Mouse (Mus musculus): ENCODE results near the gene Cldn4.
"Not testable (repeated sequence)": the region's sequence is repeated elsewhere in the genome, so short reads cannot be mapped to it uniquely, and the experiment has no call there.

Gene Cldn4

DNA sequence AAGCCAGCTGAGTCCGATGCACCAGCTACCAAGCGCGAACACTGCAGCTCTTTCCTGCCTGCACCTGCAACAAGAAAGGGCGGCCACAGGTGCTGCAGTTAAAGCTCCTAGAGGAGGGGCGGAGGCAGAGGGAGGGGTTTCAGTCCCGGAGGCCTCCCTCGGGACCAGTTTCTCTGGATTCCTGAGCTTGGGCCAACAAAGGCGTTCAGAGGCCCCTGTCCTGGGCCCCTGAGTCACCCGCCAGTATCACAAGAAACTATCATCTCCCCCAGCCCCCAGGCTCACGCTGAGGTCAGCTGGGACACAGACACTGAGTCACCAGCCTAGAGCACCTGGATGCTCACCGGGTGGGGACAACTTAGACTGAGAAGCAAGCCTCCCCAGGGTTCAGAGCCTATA lies at the start of gene Cldn4:
Gene Cldn4 (minus strand): TSS at position 78 of the 399 bp plus-strand sequence.
- peak; percentile 28 to 38 for DNase-seq

DNA sequence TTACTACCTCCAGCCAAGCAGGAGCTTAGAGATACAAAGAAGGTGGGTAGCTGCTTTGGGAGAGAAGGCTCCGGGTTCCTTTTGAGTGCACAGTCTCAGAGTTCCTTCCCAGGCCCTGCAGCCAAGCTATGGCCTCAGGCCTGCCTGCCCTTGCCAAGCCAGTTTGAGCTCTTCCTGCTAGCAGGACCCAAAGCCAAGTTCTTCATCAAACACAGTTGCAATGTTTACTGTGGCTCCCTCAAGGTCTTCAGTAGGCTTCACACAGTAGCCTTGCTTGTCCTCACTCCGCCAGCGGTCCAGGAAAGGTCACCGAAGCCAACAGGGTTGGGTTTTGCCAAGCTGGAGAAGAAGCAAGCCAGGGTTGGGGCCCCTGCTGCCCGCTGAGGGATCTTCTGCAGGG lies 45.8 kb upstream of the Cldn4 start:
- no peak for DNase-seq

DNA sequence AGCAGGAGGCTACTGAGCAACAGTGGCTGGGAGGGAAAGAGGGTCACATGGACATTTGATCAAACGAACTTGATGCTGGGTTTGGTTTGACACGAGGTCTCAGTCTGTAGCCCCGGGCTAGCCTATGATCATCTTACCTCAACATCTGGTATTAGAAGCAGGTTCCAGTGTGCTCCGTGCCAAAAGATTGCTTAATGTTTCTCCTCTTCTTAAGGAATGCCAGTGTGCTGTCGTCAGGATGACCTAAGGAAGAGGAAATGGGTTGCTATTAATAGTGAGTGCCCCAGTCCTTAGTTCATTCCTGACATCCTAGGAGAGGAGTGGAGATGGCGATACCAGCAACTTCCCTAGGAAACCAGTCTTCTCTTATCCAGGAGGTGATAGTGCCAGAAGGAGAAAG lies 43.0 kb upstream of the Cldn4 start:
- DNase-seq: no peak

DNA sequence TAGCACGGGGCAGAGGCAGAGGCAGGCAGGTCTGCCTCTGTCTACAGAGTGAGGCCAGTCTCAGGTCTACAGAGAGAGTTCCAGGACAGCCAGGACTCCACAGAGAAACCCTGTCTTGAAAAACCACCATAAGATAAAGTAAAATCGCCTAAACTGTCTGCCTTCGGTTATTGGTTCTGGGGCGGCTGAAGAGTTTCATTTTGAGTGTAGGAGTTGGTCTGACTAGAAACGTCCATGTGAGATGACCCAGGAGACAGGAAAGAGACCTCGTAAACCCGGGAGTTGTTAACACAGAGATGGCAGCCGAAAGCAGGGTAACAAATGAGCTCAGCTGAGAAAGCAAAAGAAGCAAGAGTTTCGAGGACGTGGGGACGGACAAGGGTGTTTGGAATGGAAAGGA lies 42.4 kb upstream of the Cldn4 start:
- no peak for DNase-seq

DNA sequence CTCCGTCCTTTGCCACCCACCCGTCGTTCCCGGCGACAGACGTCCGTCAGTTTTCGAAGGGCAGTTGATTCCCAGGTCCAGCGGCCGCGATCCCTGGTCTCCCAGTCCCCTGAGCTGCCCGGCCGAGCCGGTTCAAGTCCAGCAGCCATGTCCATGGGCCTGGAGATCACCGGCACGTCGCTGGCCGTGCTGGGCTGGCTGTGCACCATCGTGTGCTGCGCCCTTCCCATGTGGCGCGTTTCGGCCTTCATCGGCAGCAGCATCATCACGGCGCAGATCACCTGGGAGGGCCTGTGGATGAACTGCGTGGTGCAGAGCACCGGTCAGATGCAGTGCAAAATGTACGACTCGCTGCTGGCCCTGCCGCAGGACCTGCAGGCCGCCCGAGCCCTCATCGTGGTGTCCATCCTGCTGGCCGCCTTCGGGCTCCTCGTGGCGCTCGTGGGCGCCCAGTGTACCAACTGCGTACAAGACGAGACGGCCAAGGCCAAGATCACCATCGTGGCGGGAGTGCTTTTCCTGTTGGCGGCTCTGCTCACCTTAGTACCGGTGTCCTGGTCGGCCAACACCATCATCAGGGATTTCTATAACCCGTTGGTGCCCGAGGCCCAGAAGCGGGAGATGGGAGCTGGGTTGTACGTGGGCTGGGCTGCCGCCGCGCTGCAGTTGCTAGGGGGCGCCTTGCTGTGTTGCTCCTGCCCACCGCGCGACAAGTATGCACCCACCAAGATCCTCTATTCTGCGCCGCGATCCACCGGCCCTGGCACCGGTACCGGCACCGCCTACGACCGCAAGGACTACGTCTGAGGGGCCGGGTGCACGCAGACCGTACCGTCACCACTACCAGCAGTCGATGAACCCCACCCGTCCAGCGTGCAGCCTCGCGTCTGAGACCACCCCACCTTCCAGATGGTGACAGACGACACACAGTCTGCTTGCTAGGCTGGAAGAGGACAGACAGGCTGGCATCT lies 39.8 kb upstream of the Cldn4 start:
- DNase-seq: no peak

DNA sequence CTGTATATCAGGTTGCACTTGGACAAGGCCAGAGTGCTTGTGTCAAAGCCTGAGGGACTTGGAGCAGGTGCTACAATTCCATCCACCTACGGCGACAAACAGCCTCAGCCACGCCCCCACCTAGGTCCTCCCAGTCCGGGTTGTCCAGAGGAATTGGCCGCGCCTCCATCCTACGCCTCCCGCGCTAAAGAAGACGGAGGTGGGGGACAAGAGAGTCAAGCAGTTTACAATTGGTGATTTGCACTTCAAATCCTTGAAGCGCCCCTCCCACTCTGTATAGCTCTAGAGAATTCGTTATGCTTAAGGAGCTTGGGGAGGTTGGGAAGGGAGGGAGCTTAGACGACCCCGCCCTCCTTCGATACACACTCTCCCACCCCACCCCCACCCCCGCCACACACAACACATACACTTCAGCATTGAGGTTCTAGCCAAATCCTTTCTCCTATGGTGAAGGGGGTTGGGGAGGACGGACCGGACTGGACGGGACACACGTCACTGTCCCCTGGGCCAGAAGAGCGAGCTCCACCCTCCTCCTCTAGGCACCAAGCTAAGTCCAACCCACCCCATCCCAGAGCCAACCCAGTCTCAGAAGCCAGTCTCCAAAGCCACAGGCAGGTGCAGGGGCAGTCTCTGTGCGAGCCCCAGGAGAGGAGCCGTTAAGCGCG lies 39.0 kb upstream of the Cldn4 start, which contains the start of gene Cldn3:
Gene Cldn3 (plus strand): TSS at position 582 of the 665 bp plus-strand sequence.
- DNase-seq: peak; percentile 70 to 88

DNA sequence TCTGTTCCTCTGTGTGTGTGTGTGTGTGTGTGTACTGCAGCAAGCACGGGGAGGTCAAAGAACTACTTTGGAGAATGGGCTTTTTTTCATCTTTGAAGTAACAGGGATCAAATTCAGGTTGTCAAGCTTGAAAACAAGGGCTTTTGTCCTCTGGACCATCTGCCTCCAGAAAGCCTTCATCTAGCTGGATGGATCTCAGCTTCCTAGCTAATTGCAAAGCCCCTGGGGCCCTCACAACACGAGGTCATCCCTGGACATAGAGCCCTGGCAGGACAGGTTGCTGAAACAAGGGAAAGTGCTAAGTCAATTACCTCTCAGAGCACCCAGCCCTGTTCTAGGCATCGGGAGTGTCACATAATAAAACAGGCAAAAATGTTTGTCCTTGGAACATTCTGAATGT lies 37.0 kb upstream of the Cldn4 start:
- no peak for DNase-seq

DNA sequence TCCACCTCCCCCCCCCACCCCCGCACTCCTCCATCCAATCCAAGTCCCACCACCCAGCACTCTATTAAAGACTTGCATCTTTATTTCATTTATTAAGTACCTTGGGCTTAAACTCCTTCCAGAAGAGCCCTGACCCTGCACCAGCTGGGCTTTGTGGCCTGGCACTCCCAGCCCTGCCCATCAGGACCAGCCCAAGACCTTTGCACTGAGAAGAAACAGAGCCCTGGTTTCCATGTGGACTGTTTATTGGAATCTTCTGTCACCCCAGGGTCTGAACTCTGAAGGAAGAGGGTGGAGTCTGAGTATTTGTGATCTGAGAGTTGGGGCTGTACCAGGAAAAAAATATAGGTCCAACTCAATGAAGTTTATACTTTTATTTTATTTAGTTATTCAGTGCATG lies 36.4 kb upstream of the Cldn4 start:
- no peak for DNase-seq

DNA sequence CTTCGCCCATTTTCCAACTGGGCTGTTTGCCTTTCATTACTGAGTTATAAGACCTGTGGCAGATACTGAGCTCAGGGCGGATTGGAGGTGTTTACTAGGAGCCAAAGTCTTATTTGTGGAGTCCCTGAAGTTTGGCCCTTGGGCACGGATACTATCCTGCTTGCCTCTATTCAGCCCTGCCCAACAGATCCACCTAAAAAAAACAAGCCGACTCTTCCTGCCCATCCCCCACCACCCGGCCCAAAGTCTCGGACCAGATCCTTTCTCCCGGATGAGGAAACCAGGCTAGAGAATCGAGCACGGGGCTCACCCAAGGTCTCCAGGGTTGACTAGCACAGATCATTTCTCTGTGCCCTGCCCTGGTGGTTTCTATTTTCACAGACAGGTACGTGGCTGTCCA lies 34.4 kb upstream of the Cldn4 start:
- no peak for DNase-seq

DNA sequence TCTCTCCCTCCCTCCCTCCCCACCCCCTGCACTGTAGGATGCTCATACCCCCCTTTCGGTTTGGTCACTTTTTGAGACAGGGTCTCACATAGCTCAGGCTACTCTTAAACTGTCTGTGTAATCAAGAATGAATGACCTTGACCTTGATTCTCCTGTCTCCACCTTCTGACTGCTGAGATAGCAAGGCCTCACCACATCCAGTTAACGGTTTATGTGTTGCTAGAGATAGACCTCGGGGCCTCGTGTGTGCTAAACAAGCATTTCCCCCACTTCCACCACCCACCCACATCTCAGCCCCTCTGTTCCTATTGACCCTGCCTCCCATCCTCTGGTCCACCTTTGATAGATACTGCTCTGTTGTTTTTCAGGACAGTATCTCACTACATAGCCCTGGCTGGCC lies 31.1 kb upstream of the Cldn4 start:
- DNase-seq: no peak

DNA sequence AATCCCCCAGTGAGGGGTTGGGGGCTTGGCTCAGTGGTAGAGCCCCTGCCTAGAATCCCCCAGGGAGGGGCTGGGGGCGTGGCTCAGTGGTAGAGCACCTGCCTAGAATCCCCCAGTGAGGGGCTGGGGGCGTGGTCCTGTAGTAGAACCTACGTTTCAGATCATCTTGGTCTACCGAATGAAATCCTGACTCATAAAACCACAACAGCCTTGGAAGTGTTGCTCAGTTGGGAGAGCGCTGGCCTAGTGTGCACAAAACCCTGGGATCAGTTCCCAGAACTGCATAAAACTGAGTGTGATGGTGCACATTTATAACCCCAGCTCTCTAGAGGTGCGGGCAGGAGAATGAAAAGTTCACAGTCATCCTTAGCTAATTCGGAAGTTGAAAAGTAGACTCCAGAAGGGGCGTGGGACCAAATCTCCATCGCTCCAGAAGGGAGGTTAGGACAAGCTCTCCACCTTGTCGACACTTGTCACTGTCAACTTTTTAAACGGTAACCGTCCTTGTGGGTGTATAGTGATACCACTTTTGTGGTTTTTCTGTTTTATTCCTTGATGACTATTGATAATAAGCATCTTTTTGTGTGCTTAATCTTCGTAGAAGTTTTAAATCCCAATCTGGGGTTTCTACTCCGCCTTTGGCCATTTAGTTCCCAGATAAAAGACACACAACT lies 30.0 kb upstream of the Cldn4 start:
- no peak for DNase-seq

DNA sequence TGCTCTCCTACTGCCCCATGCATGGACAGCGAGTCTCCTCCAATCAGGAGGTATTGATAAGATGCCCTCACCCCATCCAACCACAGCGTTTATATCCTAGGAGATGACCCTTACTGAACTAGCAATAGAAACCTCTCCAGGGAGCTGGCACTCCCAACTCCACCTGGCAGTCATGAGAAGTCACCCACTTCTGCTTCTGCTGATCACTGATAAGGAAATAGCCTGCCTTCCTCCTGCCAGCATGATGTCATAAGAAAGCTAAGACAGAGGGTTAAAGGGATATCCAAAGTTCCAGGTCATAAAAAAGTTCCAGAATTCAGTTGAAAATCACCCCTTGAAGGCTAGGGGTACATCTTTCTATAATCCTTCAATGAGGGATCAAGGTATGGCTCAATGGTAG lies 29.4 kb upstream of the Cldn4 start:
- no peak for DNase-seq

DNA sequence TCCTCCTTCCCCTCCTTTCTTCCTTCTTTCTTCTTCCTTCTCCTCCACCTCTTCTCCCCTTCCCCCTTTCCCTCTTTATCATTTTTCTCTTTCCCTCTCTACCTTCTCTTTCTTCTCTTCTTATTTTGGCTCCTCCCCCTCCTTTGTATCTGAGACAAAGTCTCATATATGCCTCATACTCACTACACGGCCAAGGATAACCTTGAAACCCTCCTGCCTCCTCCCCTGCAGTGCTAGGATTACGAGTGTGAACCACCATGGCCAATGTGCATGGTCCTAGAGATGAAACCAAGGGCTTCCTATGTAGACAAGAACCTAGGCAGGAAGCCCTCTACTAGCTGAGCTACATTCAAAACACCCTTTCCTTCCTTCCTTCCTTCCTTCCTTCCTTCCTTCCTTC lies 28.2 kb upstream of the Cldn4 start:
- no peak for DNase-seq

DNA sequence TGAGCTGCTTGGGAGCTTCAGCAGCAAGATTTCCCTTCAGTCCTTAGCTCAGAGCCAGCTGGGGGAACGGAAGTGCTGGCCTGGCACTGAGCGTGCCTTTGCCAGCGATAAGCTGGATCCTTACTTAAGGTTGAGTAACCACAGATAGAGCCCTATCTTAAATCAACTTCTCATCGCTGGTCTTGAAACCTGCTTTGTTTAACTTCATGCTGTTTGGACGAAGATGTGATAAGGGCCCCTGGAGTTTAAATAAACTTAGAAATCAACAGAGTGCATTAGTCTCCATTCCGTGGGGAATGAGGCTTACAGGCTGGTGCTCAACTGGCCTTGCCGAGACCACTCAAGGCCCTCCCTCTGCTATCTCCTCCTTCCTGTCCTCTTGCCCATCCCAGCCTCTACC lies 27.6 kb upstream of the Cldn4 start:
- DNase-seq: no peak

DNA sequence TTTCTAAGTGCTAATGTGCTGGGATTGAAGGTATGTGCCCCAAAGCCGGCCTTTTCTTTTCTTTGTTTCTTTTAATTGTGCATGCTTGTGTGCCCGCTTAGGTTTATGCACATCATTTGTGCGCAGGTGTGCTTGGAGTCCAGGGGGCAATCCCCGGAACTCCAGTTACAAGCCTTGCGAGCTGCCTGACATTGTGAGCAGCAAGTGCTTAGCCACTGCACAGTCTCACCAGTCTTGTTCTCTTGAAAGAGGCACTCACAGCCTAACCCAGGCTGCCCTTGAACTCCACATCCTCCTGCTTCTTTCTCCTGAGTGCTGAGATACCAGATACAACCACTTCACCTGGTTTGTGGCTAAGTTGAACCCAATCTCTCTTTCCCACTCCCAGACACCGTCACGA lies 26.8 kb upstream of the Cldn4 start:
- no peak for DNase-seq

DNA sequence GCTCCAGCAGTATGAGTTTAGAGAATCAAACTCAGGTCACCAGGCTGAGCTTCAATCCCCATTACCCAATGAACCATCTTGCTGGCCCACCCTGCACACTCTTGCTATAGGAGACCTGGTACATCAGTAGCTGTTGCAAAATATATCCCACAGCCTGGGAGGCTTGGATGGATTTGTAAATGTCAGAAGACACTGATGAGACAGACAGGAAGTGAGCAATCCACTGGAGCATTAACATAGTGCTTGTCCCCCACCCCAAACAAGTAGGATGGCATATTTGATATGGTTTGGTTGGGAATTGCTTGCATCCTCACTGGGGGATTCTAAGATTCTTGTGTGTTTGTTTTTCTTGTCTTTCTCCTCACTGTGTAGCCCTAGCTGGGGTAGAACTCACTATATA lies 26.3 kb upstream of the Cldn4 start:
- no peak for DNase-seq

DNA sequence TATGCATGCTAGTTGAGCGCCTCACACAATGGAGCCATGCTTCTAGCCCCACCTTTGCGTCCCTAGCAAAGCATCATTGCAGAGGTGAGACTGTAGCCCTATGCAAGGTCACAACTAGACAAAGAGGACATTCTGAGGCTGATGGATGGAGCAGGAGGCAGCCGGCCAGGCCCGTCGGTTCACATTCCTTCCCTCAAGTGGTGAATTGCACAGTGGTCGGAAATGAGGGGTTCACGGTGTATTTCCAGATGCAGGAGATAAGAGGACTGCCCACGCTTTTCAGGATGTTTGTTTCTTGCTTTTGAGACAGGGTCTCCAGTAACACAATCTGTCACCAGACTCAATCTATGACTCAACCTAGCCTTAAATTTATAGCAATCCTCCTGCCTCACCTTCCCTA lies 23.9 kb upstream of the Cldn4 start:
- no peak for DNase-seq

DNA sequence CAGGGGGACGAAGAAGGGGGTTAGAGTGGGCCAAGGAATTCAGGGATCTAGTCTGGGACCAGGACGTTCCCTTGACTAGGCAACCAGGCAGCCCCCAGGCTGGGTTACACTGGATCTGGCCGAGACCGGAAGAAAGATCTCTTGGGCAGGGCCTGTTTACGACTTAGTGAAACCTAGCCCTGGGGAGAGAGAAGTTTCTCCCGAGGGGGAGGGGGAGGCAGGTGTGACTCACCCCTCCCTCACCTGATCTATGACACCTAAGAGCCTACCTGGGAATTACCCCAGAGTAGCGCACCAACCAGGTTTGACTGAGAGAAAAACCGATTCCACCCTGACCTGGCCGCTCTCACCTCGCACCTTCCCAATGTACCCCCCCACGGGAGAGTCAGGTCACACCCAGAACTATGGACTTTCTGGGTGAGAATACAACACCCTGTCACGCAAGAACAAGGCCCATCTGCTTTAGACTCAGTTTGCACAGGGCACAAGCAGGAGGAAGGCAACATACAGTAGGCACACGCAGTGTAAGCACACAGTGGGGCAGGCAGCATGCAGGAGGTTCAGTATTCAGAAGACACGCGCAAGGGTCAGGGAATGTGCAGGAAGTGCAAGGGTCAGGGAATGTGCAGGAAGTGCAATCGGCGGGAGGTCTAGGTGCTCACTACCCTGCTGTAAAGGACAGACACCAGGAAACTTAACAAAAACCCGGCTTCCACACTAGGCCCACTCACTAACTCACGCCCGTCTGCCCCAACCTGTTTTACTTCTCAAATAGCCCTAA lies 20.6 kb upstream of the Cldn4 start:
- DNase-seq: no peak

DNA sequence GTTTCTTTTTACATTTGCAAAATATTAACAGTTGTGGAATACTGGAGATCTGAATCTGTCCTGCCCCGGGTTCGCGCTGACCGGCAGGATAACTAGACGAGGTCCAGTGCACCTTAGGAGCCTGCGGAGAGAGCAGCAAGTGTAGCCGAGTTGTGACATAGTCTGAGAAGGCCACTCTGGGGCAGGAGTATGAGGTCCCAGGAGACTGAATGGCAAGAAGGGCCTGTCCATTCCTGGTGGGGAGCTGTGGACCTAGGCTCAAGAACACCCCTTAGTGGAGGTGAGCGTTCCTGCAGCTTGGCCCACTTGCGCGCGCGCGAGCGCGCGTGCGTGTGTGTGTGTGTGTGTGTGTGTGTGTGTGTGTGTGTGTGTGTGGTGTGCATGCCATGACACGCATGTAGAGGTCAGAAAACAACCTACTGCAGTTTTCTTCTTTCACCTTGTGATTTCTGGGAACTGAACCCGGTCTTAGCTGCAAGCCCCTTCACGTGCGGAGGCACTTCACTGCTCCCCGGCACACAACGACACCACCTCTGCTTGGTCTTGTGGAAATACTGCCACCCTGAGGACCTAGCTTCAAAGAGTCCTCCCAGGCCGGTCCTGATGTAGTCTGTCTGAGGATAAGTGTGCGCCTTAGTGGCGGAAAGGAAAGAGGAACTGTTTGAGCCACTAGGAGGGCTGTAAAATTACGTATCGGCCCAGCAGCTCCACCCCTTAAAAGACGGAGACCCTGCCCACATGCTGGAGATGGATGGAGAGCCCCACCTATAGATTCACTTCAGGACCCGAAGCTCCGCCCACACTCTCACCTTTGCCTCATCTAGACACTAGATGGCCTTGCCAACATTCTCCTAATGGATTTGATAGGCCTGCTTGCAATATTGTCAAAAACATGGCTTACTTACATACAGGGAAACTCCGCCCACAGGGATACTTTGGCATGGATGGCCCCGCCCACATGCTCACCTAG lies 19.4 kb upstream of the Cldn4 start:
- DNase-seq: peak; percentile 52 to 57

DNA sequence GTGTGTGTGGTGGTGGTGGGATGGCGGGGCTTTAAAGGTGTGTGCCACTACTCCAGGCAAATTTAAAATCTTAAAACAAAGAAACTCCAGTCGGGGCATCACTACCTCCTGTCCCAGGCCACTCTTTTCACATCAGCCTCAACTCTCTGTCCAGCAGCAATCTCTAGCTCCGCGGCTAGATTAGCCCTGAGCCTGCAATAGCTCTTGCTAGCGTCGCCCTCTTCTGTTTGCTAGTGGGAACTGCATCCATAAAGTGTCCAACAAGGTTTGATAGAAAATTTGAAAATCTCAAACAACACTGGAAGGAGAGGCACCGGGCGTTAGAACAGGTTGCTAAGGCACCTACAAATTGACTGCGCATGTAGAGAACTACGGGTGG lies 18.7 kb upstream of the Cldn4 start:
- peak; percentile 56 to 83 for DNase-seq

DNA sequence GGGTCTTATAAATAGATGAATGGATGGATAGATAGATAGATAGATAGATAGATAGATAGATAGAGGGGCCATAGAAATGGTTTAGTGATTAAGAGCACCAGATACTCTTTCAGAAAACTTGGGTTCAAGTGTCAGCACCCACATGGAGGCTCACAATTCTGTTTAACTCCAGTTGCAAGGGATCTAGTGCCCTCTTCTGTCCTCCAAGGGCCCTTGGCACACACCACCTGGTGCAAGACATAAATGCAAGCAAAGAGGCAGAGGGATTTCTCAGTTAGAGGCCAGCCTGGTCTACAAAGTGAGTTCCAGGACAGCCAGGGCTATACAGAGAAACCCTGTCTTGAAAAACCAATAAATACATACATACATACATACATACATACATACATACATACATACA lies 17.9 kb upstream of the Cldn4 start:
- DNase-seq: not testable (repeated sequence)

DNA sequence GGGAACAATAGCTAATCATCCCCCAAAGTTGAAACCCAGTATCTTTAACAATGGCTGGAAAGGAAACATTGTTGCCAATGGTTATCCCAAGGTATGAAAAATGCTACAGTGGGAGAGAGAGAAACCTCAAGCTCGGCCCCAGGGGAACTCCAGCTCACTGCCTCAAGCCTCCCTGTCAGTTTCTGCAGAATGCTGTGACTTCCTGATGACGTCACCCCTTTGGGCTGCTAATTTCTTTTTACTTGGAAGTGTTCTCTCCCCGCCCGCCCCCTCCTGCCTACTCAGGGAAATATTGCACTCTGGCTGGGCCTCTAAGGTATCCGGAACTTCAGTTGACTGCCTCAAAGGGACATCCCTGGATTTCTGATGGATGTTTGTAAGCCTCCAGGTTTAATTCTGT lies 16.8 kb upstream of the Cldn4 start:
- no peak for DNase-seq
